Mouse (Mus musculus): Measurements from ENCODE around the gene Hoxc6.

DNA sequence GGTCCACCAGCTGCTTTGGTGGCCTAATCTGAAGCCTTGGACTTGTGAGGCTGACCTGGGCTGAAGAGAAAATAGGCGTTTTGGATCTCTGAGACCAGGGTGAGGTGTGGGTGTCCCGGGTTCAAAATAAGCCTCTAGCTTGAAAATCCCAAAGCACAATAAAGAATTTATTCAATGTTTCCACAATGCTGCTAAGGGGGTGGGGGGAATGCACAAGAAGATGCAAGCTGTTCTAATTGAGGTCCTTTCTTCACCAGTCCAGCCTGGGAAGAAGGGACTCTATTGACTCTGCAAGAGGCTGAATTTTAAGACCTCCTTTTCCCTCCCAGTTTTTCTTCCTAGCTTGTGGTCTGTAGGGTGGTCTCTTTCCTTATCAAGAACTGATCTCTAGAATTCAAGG, 47.2 kb upstream of the Hoxc6 start:
- TF ChIP-seq HCFC1 (IDR thresholded peaks at IDR 0.05; ENCODE audit: borderline replicate concordance, insufficient read depth, low read length) (no peak), ZC3H11A (IDR thresholded peaks at IDR 0.05; ENCODE audit: borderline replicate concordance, low read depth, low read length) (no peak), CHD2 (IDR thresholded peaks at IDR 0.05; ENCODE audit: low read depth, low read length) (no peak), MAFK (IDR thresholded peaks at IDR 0.05; ENCODE audit: insufficient read depth, low read depth, low read length) (no peak), ZNF384 (IDR thresholded peaks at IDR 0.05; ENCODE audit: low read depth, low read length) (no peak)

Data from ES-E14 (cell line).